Mouse (Mus musculus) Patski (cell line): ENCODE measurements at regions not wholly inside any gene's neighbourhood (a gene's known extent, or its start where the extent isn't known, plus 50 kb on each side); places are given as distances from the start of the nearest gene placed in this dataset.

Experiments used
- ATAC-seq: fragments of 100-300 bp; one replicate; pipeline ENCODE4 v1.8.0; 2021
- CTCF ChIA-PET: fragments of 350-600 bp; sonication (Branson Sonifier 250); formaldehyde crosslinking; loops from one replicate; lab custom pipeline; 2022; ENCODE audit warnings: inconsistent platforms; lab: Charles Lee
- POLR2A ChIA-PET: fragments of 350-600 bp; sonication (Branson Sonifier 250); formaldehyde crosslinking; loops from one replicate; lab custom pipeline; 2022; ENCODE audit warnings: antibody characterized with exemption, inconsistent platforms; lab: Charles Lee
- DNase-seq: peaks from one replicate; pipeline ENCODE4 v3.0.0-alpha.2; 2011; ENCODE audit warnings: low read depth, low spot score
- H3K27me3 ChIP-seq: fragments of 371-371 bp; one replicate; pipeline ENCODE4 v1.5.1; 2021
- CTCF ChIP-seq: fragments of 100-300 bp; IDR thresholded peaks from one replicate; pipeline ENCODE4 v1.5.1; 2021
- in situ Hi-C: fragments of 300-500 bp; cut with MboI; formaldehyde crosslinking; loops from 3 replicates; pipeline ENCODE4 v1.11.1; 2018; ENCODE audit warnings: low pct_unique_long_range_greater_than_20kb, mixed read lengths

- DNase-seq = no peak
- ChIA-PET POLR2A (interaction anchor here (0.9 kb wide), 1 partner anchor 10 kb away, joined by 3 read pairs; no protein-coding TSS in a partner anchor), CTCF (no interaction called here)
- no peaks in the 10 kb centered on the region for H3K27me3 ChIP-seq
- in situ Hi-C loops = no loop called here
- no peak for TF ChIP-seq CTCF
- ATAC-seq = no peak
Measured at GRCm38 (mm10) chr14:46706462-46706861, 53.9 kb upstream of the Cdkn3 start.

GRCm38 (mm10) chr14:46704316-46704751 is 56.0 kb upstream of the Cdkn3 start:
- CTCF ChIA-PET = interaction anchor here (1.1 kb wide), 1 partner anchor 52 kb away, joined by 3 read pairs; no protein-coding TSS in a partner anchor
- in situ Hi-C loops = loop anchor here (5.0 kb wide), 2 partner anchors 137 to 712 kb away; no protein-coding TSS in a partner anchor
- POLR2A ChIA-PET = no interaction called here
- no peak for ATAC-seq
- no peak for TF ChIP-seq CTCF
- no peak for DNase-seq
- no peaks in the 10 kb centered on the region for H3K27me3 ChIP-seq

- no peak for ATAC-seq
- CTCF ChIA-PET = interaction anchor here (1.0 to 1.5 kb wide), 4 partner anchors 21 to 401 kb away, joined by 3 read pairs; no protein-coding TSS in a partner anchor
- in situ Hi-C loops = loop anchor here (5.0 kb wide), 2 partner anchors 136 to 711 kb away; no protein-coding TSS in a partner anchor
Measured at GRCm38 (mm10) chr14:46702669-46703435, 57.5 kb upstream of the Cdkn3 start.

GRCm38 (mm10) chr14:46692571-46692970 is 67.8 kb upstream of the Cdkn3 start:
- in situ Hi-C loops = no loop called here
- POLR2A ChIA-PET = no interaction called here
- CTCF ChIA-PET = no interaction called here
- DNase-seq (no peak), ATAC-seq (no peak)
- H3K27me3 ChIP-seq = no peaks in the 10 kb centered on the region
- no peak for TF ChIP-seq CTCF

More at GRCm38 (mm10) chr14:46702669-46703435, 57.5 kb upstream of the Cdkn3 start:
- TF ChIP-seq CTCF = peak; percentile 68
- no peak for DNase-seq
- H3K27me3 ChIP-seq = no peaks in the 10 kb centered on the region
- POLR2A ChIA-PET = interaction anchor here (0.7 kb wide), 2 partner anchors 131 to 149 kb away, joined by 6 to 7 read pairs; no protein-coding TSS in a partner anchor

GRCm38 (mm10) chr14:46692067-46692466 is 68.3 kb upstream of the Cdkn3 start:
- no peak for ATAC-seq
- no peak for TF ChIP-seq CTCF
- H3K27me3 ChIP-seq = no peaks in the 10 kb centered on the region
- ChIA-PET CTCF (no interaction called here), POLR2A (no interaction called here)
- no peak for DNase-seq
- in situ Hi-C loops = no loop called here

GRCm38 (mm10) chr14:46682728-46683127 is 77.6 kb upstream of the Cdkn3 start:
- in situ Hi-C loops = no loop called here
- ChIA-PET POLR2A (no interaction called here), CTCF (no interaction called here)
- no peak for TF ChIP-seq CTCF
- DNase-seq (no peak), ATAC-seq (no peak)
- no peaks in the 10 kb centered on the region for H3K27me3 ChIP-seq

GRCm38 (mm10) chr14:46678935-46679334 is 81.4 kb upstream of the Cdkn3 start:
- ChIA-PET CTCF (interaction anchor here (1.2 kb wide), 1 partner anchor 24 kb away, joined by 3 read pairs; no protein-coding TSS in a partner anchor), POLR2A (no interaction called here)
- H3K27me3 ChIP-seq = no peaks in the 10 kb centered on the region
- DNase-seq = no peak
- ATAC-seq = no peak
- no peak for TF ChIP-seq CTCF
- in situ Hi-C loops = no loop called here

- TF ChIP-seq CTCF = no peak
- H3K27me3 ChIP-seq = no peaks in the 10 kb centered on the region
- ChIA-PET CTCF (no interaction called here), POLR2A (no interaction called here)
- ATAC-seq (no peak), DNase-seq (no peak)
- in situ Hi-C loops = no loop called here
Measured at GRCm38 (mm10) chr14:46671482-46672225, 88.7 kb upstream of the Cdkn3 start.

- no peaks in the 10 kb centered on the region for H3K27me3 ChIP-seq
- POLR2A ChIA-PET = no interaction called here
- CTCF ChIA-PET = interaction anchor here (1.2 kb wide), 1 partner anchor 10 kb away, joined by 3 read pairs; no protein-coding TSS in a partner anchor
- ATAC-seq (no peak), DNase-seq (no peak)
- in situ Hi-C loops = no loop called here
- no peak for TF ChIP-seq CTCF
Measured at GRCm38 (mm10) chr14:46671062-46671461, 89.3 kb upstream of the Cdkn3 start.

- in situ Hi-C loops = no loop called here
- ChIA-PET CTCF (interaction anchor here (1.2 kb wide), 1 partner anchor 9 kb away, joined by 3 read pairs; no protein-coding TSS in a partner anchor), POLR2A (no interaction called here)
- no peak for TF ChIP-seq CTCF
- DNase-seq (no peak), ATAC-seq (no peak)
- no peaks in the 10 kb centered on the region for H3K27me3 ChIP-seq
Measured at GRCm38 (mm10) chr14:46670221-46671046, 89.9 kb upstream of the Cdkn3 start.
